Mouse (Mus musculus): ENCODE measurements around the gene Slbp. TPM values are rescaled to one million over a fixed set of nuclear protein-coding genes. Genes with fewer than 3 reads are reported as not detected.

Gene Slbp
- polyA plus RNA-seq, 1 experiment from 2014 or later: 311 TPM

DNA sequence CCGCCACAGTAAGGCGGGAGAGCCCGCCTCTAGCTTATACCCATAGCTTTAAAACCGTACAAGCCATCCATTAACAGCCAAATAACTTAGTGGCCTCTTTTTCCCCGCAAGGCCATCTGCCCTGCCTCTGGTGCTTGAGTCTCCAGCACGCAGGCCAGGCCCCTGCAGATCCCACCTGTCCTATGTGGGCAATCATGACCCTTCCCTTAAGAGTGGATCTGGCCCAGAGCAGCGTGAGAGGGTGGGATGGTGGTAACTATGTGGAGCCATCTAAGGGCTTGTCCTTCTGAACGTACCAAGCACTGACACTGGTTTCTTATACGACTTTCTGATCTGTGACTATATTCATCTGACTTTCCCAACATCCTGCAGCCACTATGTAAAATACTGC, 404 bp upstream of the Slbp start:
- Histone ChIP-seq H3K4me2 (peak overlapping the region; percentile 83), H3K4me1 (replicated peaks) (peaks cover 34% of the 10 kb centered on the region), H3K9me3 (no peaks in the 10 kb centered on the region), H3K27me3 (no peaks in the 10 kb centered on the region), H3K9ac (replicated peaks) (peak overlapping the region; percentile 87; the same call in 1 of the 2 replicates), H3K4me3 (replicated peaks) (peak overlapping the region; percentile 79), H3K27ac (peak overlapping the region; percentile 95), H3K36me3 (peaks cover 48% of the 10 kb centered on the region)
- 3% methylated on average over 9 of the region's 9 CpGs for WGBS
- peak; percentile 45 for ATAC-seq (ENCODE audit: insufficient number of reproducible peaks, insufficient read depth, low FRiP score, low TSS enrichment, low read depth)

DNA sequence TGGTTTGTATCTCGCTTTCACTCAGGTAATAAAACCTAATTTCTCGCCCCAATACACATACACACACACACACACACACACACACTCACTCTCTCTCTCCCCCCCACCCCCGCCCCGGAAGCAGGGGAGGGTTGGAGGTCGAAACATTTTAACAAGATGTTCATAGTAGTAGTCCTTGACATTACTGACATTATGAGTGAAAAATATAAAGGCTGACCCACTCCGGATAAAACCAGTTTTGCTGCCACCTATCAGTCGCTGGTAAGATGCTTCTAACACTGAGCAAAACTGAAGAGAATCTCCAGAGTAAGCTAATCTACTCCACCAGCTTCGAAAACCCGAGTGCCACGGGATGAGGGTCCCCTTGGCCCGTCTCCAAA, 843 bp downstream of the Slbp start:
- peaks cover 31% of the 10 kb centered on the region for H3K4me1 ChIP-seq (replicated peaks)
- no peaks in the 10 kb centered on the region for H3K9me3 ChIP-seq
- H3K36me3 ChIP-seq: peaks cover 60% of the 10 kb centered on the region
- ATAC-seq (ENCODE audit: insufficient number of reproducible peaks, insufficient read depth, low FRiP score, low TSS enrichment, low read depth): no peak
- H3K9ac ChIP-seq (replicated peaks): peak overlapping the region; percentile 87
- peak overlapping the region; percentile 83 for H3K4me2 ChIP-seq
- H3K4me3 ChIP-seq (replicated peaks): peak overlapping the region; percentile 79
- peak overlapping the region; percentile 95 for H3K27ac ChIP-seq
- no peaks in the 10 kb centered on the region for H3K27me3 ChIP-seq
- WGBS: 1% methylated on average over 11 of the region's 11 CpGs

GRCm38 (mm10) chr5:33651017-33651416, 1.4 kb downstream of the Slbp start:
- no peaks in the 10 kb centered on the region for H3K27me3 ChIP-seq
- peak overlapping the region; percentile 87 for H3K9ac ChIP-seq (replicated peaks)
- peak overlapping the region; percentile 79 for H3K4me3 ChIP-seq (replicated peaks)
- WGBS: 18% methylated on average over 2 of the region's 2 CpGs
- peak overlapping the region; percentile 95; the same call in 1 of the 2 replicates for H3K27ac ChIP-seq
- no peak for ATAC-seq (ENCODE audit: insufficient number of reproducible peaks, insufficient read depth, low FRiP score, low TSS enrichment, low read depth)
- peaks cover 25% of the 10 kb centered on the region for H3K4me1 ChIP-seq (replicated peaks)
- H3K9me3 ChIP-seq: no peaks in the 10 kb centered on the region
- peaks cover 65% of the 10 kb centered on the region for H3K36me3 ChIP-seq
- peak overlapping the region; percentile 83 for H3K4me2 ChIP-seq

- H3K36me3 ChIP-seq: peaks cover 88% of the 10 kb centered on the region
- ATAC-seq (ENCODE audit: insufficient number of reproducible peaks, insufficient read depth, low FRiP score, low TSS enrichment, low read depth): no peak
- 50% methylated on average over 3 of the region's 3 CpGs for WGBS
Measured at GRCm38 (mm10) chr5:33640652-33641051, 11.7 kb downstream of the Slbp start.

DNA sequence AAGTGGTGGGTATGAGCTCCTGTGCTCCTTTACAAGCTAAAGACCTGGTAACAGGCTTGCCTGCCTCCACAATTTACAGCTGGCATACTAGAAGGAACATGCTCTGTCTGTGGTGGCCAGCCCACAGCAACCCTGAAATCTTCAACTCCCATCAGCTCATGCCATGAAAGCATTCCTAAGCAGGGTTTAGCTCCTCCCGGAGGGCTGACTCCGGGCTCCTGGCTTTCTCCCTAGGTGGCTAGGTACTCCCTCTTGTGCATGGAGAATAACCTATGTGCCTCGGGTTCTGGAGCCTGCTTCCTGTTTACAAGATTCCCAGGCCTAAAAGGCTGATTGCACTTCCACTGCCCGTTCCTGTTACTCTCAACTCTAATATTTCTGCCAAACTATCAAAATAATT, 13.5 kb downstream of the Slbp start:
- H3K4me2 ChIP-seq: no peak overlapping the region
- no peaks in the 10 kb centered on the region for H3K9me3 ChIP-seq
- no peak for ATAC-seq (ENCODE audit: insufficient number of reproducible peaks, insufficient read depth, low FRiP score, low TSS enrichment, low read depth)
- WGBS: 59% methylated on average over 4 of the region's 4 CpGs
- H3K4me1 ChIP-seq (replicated peaks): no peaks in the 10 kb centered on the region
- no peak overlapping the region for H3K4me3 ChIP-seq (replicated peaks)
- H3K36me3 ChIP-seq: peaks cover 83% of the 10 kb centered on the region
- no peak overlapping the region for H3K27ac ChIP-seq
- no peaks in the 10 kb centered on the region for H3K27me3 ChIP-seq
- no peak overlapping the region for H3K9ac ChIP-seq (replicated peaks)

More at GRCm38 (mm10) chr5:33640652-33641051, 11.7 kb downstream of the Slbp start:
- Histone ChIP-seq H3K27ac (no peak overlapping the region), H3K4me1 (replicated peaks) (no peaks in the 10 kb centered on the region), H3K4me3 (replicated peaks) (no peak overlapping the region), H3K9ac (replicated peaks) (no peak overlapping the region), H3K27me3 (no peaks in the 10 kb centered on the region), H3K4me2 (no peak overlapping the region), H3K9me3 (no peaks in the 10 kb centered on the region)

DNA sequence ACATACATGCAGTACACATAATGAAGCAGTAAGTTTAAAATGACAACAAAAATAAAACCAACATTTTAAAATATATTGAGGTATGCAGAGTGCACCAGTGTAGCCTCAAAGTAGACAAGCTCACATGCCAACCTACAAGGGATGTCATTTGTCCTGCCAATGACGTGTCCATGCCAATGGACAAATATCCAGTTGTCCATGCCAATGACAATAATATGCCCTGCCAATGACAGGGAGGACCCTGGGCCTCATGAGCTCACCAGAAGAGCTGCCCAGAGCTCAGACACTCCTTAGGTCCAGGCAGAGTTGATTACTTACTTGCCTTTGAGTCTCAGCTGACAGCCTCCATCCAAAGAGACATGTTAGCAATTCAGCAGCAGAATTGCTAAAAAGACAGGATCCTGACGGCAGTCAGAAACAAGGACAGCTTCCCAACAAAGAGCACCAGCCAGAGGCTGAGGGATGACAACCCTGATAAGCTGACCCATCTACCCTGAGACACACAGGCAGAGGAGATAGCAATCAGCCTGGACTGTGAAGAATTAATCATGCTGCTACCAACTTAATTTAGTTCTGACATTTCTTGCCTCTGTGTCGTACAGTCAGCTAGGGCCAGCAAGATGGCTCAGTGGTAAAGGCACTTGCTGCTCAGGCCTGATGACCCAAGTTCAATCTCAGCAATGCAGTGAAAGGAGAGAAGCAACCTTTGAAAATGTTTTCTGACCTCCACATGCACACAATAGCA, 14.6 kb downstream of the Slbp start:
- 79% methylated on average over 3 of the region's 3 CpGs for WGBS
- no peak overlapping the region for H3K9ac ChIP-seq (replicated peaks)
- H3K27me3 ChIP-seq: no peaks in the 10 kb centered on the region
- peaks cover 76% of the 10 kb centered on the region for H3K36me3 ChIP-seq
- H3K4me1 ChIP-seq (replicated peaks): no peaks in the 10 kb centered on the region
- no peak overlapping the region for H3K27ac ChIP-seq
- H3K9me3 ChIP-seq: no peaks in the 10 kb centered on the region
- H3K4me3 ChIP-seq (replicated peaks): no peak overlapping the region
- no peak for ATAC-seq (ENCODE audit: insufficient number of reproducible peaks, insufficient read depth, low FRiP score, low TSS enrichment, low read depth)
- no peak overlapping the region for H3K4me2 ChIP-seq

GRCm38 (mm10) chr5:33635361-33635760, 17.0 kb downstream of the Slbp start:
- H3K9me3 ChIP-seq: no peaks in the 10 kb centered on the region
- WGBS: 90% methylated on average over 3 of the region's 3 CpGs
- ATAC-seq (ENCODE audit: insufficient number of reproducible peaks, insufficient read depth, low FRiP score, low TSS enrichment, low read depth): no peak
- no peak overlapping the region for H3K4me3 ChIP-seq (replicated peaks)
- peaks cover 52% of the 10 kb centered on the region for H3K36me3 ChIP-seq
- H3K27me3 ChIP-seq: no peaks in the 10 kb centered on the region
- H3K27ac ChIP-seq: no peak overlapping the region
- peaks cover 7% of the 10 kb centered on the region for H3K4me1 ChIP-seq (replicated peaks)
- H3K9ac ChIP-seq (replicated peaks): no peak overlapping the region
- no peak overlapping the region for H3K4me2 ChIP-seq

- no peak overlapping the region for H3K9ac ChIP-seq (replicated peaks)
- WGBS: 74% methylated on average over 1 of the region's 1 CpGs
- H3K27me3 ChIP-seq: no peaks in the 10 kb centered on the region
- H3K36me3 ChIP-seq: peaks cover 32% of the 10 kb centered on the region
- H3K4me2 ChIP-seq: no peak overlapping the region
- peaks cover 19% of the 10 kb centered on the region for H3K4me1 ChIP-seq (replicated peaks)
- H3K9me3 ChIP-seq: no peaks in the 10 kb centered on the region
- no peak for ATAC-seq (ENCODE audit: insufficient number of reproducible peaks, insufficient read depth, low FRiP score, low TSS enrichment, low read depth)
- H3K27ac ChIP-seq: no peak overlapping the region
- no peak overlapping the region for H3K4me3 ChIP-seq (replicated peaks)
Measured at GRCm38 (mm10) chr5:33632526-33632925, 19.8 kb downstream of the Slbp start.

DNA sequence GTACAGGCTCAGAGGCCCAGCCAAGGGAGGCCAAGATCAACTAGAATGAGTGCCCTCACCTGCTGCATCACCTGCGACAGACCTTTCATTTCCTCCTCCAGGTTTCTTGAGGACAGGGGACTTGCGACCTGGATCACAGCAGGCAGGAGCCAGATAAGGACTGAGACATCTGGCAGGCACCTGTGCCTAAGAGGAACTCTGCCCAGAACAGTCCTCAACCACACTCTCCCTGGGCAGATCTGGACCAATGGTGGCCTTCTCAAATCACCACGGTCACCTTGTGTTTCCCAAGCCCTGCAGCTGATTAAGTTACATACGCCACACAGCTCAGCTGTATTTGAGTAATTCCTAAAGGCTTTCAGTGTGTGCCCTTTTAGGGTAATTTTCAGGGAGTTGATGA, 21.8 kb downstream of the Slbp start:
- peaks cover 22% of the 10 kb centered on the region for H3K4me1 ChIP-seq (replicated peaks)
- no peak for ATAC-seq (ENCODE audit: insufficient number of reproducible peaks, insufficient read depth, low FRiP score, low TSS enrichment, low read depth)
- H3K27me3 ChIP-seq: no peaks in the 10 kb centered on the region
- no peaks in the 10 kb centered on the region for H3K9me3 ChIP-seq
- H3K4me2 ChIP-seq: peak overlapping the region; percentile 76
- H3K4me3 ChIP-seq (replicated peaks): peak overlapping the region; percentile 87
- 36% methylated on average over 4 of the region's 4 CpGs for WGBS
- 0 out of 2 replicates have a peak overlapping the region, but pooled peaks have one; percentile 61 for H3K9ac ChIP-seq (replicated peaks)
- H3K27ac ChIP-seq: no peak overlapping the region; the same call in 1 of the 2 replicates
- H3K36me3 ChIP-seq: peaks cover 15% of the 10 kb centered on the region

DNA sequence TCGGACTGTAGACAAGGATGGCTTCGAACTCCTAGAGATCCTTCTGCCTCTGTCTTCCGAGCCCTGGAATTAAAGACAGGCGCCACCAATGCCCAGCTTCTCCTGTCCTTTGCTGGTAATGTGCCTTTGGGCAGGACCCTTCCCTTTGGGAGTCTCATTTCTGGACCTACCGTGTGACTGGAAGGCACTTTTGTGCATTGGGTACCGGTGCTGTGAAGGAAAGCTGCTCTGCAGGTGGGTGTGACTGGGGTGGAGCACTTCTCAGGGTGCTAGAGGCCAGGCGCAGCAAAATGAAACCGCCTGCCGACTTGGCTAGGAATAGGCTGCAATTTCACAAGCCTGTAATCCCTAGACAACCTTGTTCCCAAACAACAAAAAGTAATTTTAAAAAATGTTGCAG, 22.3 kb downstream of the Slbp start:
- Histone ChIP-seq H3K27ac (peak overlapping the region; percentile 64), H3K27me3 (no peaks in the 10 kb centered on the region), H3K4me1 (replicated peaks) (peaks cover 22% of the 10 kb centered on the region), H3K9me3 (no peaks in the 10 kb centered on the region), H3K4me2 (peak overlapping the region; percentile 76), H3K36me3 (peaks cover 13% of the 10 kb centered on the region), H3K9ac (replicated peaks) (peak overlapping the region; percentile 61), H3K4me3 (replicated peaks) (peak overlapping the region; percentile 87)
- no peak; the same call in 1 of the 2 replicates for ATAC-seq (ENCODE audit: insufficient number of reproducible peaks, insufficient read depth, low FRiP score, low TSS enrichment, low read depth)
- WGBS: 1% methylated on average over 9 of the region's 9 CpGs

GRCm38 (mm10) chr5:33629301-33629987, 22.9 kb downstream of the Slbp start, which contains the start of the genes Fam53a and Gm9903:
Gene Fam53a (minus strand): TSS chr5:33629635.
Gene Gm9903 (plus strand): TSS chr5:33629925.
- peak within 1 kb of the TSS; percentile 90 for H3K27ac ChIP-seq
- peaks cover 22% of the 10 kb centered on the region for H3K4me1 ChIP-seq (replicated peaks)
- no peaks in the 10 kb centered on the region for H3K27me3 ChIP-seq
- H3K4me3 ChIP-seq (replicated peaks): peak within 1 kb of the TSS; percentile 87
- H3K4me2 ChIP-seq: peak within 1 kb of the TSS; percentile 76
- H3K9me3 ChIP-seq: no peaks in the 10 kb centered on the region
- ATAC-seq (ENCODE audit: insufficient number of reproducible peaks, insufficient read depth, low FRiP score, low TSS enrichment, low read depth): peak; percentile 95
- H3K9ac ChIP-seq (replicated peaks): peak within 1 kb of the TSS; percentile 84
- peaks cover 8% of the 10 kb centered on the region for H3K36me3 ChIP-seq
- WGBS: under 1% methylated on average over 95 of the region's 99 CpGs
